Mouse (Mus musculus) embryonic facial prominence, embryonic 10.5 days (tissue): ENCODE data around the gene Efna4. TPM values are rescaled to one million over a fixed set of nuclear protein-coding genes. Genes with fewer than 3 reads are reported as not detected.
A peak's percentile ranks its signal among the peaks of the same experiment; 100 is the strongest.

Experiments used
- DNase-seq: peaks from one replicate; pipeline ENCODE4 v3.0.0-alpha.2; 2017; ENCODE audit warnings: low spot score
- H3K27ac ChIP-seq: fragments of 300-500 bp; sonication (generic); replicated peaks from 2 replicates; pipeline ENCODE4 v1.5.1; 2016; ENCODE audit warnings: mild to moderate bottlenecking
- H3K27me3 ChIP-seq: fragments of 300-500 bp; sonication (generic); replicated peaks from 2 replicates; pipeline ENCODE4 v1.6.1; 2016; ENCODE audit warnings: low read depth, mild to moderate bottlenecking; ENCODE audit not compliant: poor library complexity, severe bottlenecking
- H3K36me3 ChIP-seq: fragments of 300-500 bp; sonication (generic); replicated peaks from 2 replicates; pipeline ENCODE4 v1.6.1; 2016; ENCODE audit warnings: mild to moderate bottlenecking, moderate library complexity
- H3K4me1 ChIP-seq: fragments of 300-500 bp; sonication (generic); 2 replicates; pipeline ENCODE4 v1.6.1; 2016
- H3K4me3 ChIP-seq: fragments of 300-500 bp; sonication (generic); 2 replicates; pipeline ENCODE4 v1.5.1; 2016; ENCODE audit warnings: mild to moderate bottlenecking, moderate library complexity
- H3K9me3 ChIP-seq: fragments of 300-500 bp; sonication (generic); 2 replicates; pipeline ENCODE4 v1.6.1; 2016; ENCODE audit warnings: mild to moderate bottlenecking
- WGBS: fragments of 180-500 bp; shearing (Covaris S2); methylation state at CpG from one replicate; pipeline ENCODE4 v1.1.7; 2016; 5-methylcytosine and 5-hydroxymethylcytosine counted together
- polyA plus RNA-seq: library from polyadenylated mRNA; unstranded; fragments of >200 nt; fragmentation: Nextera tagmentation; extraction: Ambion mirVana; gene quantifications from 2 replicates; pipeline ENCODE4 v1.2.1, GENCODE M21; 2016

The Efna4 gene
- polyA plus RNA-seq, 1 experiment from 2014 or later = 40.8 TPM

DNA sequence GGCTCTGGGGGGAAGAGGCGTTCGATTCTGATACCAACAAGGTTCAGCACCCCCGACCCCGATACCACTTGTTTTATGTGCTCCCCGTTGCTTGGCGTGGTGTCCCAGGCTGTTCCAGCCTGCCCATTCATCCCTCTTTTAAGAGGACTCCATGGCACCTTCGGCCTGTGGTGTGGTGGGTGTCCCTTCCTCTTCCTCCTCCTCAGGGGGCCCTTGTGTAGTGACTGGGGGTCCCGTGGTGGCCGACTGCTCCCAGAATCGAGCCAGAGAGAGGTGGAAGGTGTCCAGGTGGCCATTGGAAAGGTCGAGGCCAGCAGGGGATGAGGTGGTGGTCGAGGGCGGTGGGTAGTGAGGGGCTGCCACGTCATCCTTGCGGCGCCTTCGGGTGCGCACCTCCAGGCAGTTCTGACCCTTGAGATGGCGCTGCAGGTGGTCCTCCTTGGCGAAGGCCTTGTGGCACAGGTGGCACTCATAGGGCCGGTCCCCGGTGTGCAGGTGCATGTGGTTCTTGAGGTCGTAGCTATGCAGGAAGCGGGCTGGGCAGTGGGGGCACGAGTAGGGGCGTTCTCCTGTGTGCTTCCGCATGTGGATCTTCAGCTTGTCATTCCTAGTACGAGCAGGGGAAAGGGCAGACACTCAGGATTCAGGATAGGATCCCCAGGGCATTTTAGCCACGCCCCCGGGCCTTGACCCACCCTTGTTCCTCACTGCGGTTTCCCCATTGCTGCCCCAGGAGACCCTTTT is 41.7 kb upstream of the Efna4 start:
- H3K27ac ChIP-seq = no peak overlapping the region
- WGBS = 87% methylated on average over 31 of the region's 31 CpGs

DNA sequence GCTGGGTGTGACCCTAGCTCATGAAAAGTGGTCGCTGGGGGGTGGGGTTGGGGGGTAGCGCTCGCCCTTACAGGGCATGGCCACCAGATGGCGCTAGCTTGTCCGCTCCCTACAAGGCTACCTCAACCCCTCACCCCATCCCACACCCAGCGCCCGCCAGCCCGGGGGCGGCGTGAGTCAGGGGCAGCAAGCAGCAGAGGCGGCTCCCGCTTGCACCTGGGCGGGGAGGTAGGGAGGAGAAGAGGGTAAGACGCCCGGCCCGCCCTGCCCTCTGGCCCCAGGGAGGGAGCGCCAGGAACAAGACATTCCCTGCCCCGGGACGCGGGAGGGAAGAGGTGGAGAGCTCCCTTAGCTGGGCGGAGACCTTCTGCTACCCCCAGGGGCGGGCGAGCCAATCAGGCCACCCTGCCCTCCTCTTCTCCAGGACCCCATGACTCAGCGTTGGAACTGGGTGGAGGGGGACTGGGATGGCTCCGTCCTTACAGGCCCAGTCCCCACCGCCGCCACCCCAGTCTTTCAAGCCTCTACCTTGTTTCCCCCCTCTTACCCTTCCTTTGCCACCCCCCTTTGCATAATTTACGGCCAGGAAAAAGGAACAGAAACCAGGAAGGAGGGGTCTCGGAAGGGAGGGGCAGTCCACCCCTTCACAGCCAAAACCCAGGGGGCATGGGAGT is 40.7 kb upstream of the Efna4 start:
- peak; percentile 91 for DNase-seq
- Histone ChIP-seq H3K27ac (peak overlapping the region; percentile 92), H3K9me3 (no peaks in the 10 kb centered on the region), H3K4me1 (peaks cover 26% of the 10 kb centered on the region), H3K27me3 (0 out of 2 replicates have a peak, but pooled peaks cover 3% of the 10 kb centered on the region), H3K36me3 (peaks cover 18% of the 10 kb centered on the region), H3K4me3 (peak overlapping the region; percentile 74)
- under 1% methylated on average over 29 of the region's 29 CpGs for WGBS

More for the DNA sequence above, 41.7 kb upstream of the Efna4 start:
- Histone ChIP-seq H3K36me3 (peaks cover 18% of the 10 kb centered on the region), H3K27me3 (0 out of 2 replicates have a peak, but pooled peaks cover 4% of the 10 kb centered on the region), H3K4me3 (peak overlapping the region; percentile 74; the same call in 1 of the 2 replicates), H3K4me1 (peaks cover 28% of the 10 kb centered on the region), H3K9me3 (no peaks in the 10 kb centered on the region)
- DNase-seq = no peak

DNA sequence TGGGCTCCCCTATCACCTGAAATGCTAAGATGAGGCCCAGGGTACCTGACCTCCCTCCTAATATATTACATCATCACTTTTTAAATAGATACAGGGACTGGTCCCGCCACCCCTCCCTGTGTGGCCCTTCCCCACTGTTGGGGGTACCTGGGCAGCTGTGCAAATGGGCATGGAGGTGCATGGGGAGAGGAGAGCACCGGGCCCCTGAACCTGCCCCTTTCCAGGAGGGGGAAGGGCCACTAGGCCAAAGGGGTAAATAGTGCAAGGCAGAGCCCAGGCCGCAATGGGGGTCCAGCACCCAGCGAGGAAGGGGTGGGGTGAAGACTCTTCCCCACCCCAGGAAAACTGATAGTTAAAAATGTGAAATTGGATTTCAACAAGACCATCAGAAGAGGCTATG is 40.0 kb upstream of the Efna4 start:
- H3K4me3 ChIP-seq = peak overlapping the region; percentile 74
- peaks cover 31% of the 10 kb centered on the region for H3K4me1 ChIP-seq
- peaks cover 18% of the 10 kb centered on the region for H3K36me3 ChIP-seq
- no peaks in the 10 kb centered on the region for H3K9me3 ChIP-seq
- peak overlapping the region; percentile 92 for H3K27ac ChIP-seq
- 65% methylated on average over 4 of the region's 4 CpGs for WGBS
- H3K27me3 ChIP-seq = 0 out of 2 replicates have a peak, but pooled peaks cover 3% of the 10 kb centered on the region
- no peak for DNase-seq

DNA sequence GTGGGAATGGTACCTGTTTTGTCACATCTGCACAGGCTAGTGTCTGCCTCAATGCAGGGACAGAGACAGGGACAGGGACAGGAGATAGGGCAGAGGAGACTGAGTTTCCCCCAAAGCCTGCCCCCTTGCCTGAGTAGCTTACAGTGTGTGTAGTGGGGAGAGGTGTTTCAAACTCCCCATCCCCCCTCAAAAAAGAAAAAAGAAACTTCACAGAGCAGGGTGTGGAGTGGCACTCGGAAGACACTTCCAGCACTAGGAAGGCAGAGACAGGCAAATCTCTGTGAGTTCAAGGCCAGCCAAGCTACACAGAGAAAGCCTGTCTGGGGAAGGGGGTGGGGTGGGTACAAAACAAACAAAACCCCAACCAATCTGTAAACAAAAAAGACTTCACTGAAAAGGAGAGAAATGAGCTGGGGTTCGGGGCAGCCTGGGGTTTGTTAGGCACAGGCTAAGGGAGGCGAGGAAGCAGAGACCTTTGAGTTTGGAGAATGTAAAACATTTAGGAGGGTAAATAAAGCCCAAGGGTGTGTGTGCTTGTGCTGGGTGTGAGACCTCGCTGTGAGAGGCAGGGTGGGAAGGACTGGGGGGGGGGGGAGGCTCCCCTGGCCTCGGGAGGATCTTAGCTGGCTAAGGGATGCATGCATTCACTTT is 35.9 kb upstream of the Efna4 start:
- peaks cover 21% of the 10 kb centered on the region for H3K4me1 ChIP-seq
- DNase-seq = no peak
- H3K36me3 ChIP-seq = no peaks in the 10 kb centered on the region
- 46% methylated on average over 5 of the region's 5 CpGs for WGBS
- no peaks in the 10 kb centered on the region for H3K27me3 ChIP-seq
- no peaks in the 10 kb centered on the region for H3K9me3 ChIP-seq
- no peak overlapping the region for H3K27ac ChIP-seq
- no peak overlapping the region for H3K4me3 ChIP-seq

DNA sequence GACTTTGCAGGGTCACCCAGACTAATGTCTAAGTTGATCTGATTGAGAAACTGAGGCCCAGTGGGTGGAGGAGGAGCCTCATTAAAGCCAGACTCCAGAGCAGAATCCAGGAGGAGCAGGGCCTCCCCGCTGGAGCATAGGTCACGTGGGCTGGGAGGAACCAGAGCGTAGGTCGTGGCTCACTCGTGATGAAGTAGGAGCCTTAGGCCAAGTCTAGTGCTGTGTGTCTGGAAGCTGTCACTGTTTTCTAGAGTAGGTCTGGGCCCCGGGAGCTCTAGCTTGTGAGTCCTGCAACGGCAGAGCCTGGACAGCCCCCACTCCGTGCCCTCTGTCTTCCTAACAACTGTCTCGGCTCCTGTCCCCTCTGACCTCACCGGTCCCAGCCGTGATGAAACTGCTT is 29.5 kb upstream of the Efna4 start:
- Histone ChIP-seq H3K36me3 (no peaks in the 10 kb centered on the region), H3K27me3 (0 out of 2 replicates have a peak, but pooled peaks cover 17% of the 10 kb centered on the region), H3K9me3 (no peaks in the 10 kb centered on the region), H3K27ac (no peak overlapping the region), H3K4me1 (peaks cover 16% of the 10 kb centered on the region), H3K4me3 (no peak overlapping the region)
- WGBS = 63% methylated on average over 11 of the region's 11 CpGs
- no peak for DNase-seq

DNA sequence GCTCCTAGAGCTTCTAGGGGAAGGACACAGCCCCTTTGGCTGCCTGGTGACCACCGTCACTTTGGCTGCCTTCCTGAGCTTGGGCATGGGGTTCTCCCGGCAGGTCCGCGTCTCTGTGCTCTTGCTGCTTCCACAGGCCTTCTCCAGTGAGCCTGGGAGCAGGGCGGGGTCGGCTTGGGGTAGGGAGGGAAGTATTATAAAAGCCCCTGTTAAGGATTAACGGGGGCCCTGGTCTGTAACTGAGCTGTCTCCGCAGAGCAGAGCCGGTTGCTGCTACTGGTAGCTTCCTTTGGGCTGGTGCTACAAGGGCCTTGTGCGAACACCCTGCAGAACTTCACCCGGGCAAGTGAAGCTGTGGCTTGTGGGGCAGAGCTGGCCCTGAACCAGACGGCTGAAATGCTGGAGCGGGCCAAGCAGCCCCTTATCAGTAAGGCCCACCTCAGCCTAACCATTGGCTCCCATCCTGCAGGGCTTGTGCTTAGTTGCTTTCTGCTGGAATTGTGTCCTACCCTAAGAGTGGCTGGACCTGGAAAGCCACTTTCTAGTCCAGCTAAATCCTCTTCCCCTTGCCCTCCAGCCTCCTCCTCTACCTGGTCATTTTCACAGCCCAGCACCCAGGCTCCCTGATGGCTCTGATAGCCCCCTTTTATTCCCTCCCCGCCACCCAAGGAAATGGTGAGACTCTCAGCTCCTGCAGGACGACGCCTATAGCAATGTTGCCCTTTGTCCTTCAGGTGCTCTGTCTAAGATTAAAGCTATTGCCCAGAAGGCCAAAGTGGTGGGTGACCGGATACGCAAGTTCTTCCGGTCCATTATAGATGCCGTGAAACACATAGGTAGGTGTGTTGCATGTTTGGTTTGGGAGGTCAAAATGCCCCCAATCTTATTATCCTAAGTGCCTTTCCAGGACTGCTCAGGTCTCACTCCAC is 27.9 kb upstream of the Efna4 start:
- WGBS = 79% methylated on average over 20 of the region's 20 CpGs
- no peaks in the 10 kb centered on the region for H3K36me3 ChIP-seq
- peaks cover 16% of the 10 kb centered on the region for H3K4me1 ChIP-seq
- 0 out of 2 replicates have a peak, but pooled peaks cover 17% of the 10 kb centered on the region for H3K27me3 ChIP-seq
- H3K9me3 ChIP-seq = no peaks in the 10 kb centered on the region
- no peak overlapping the region for H3K4me3 ChIP-seq
- DNase-seq = no peak
- no peak overlapping the region for H3K27ac ChIP-seq

DNA sequence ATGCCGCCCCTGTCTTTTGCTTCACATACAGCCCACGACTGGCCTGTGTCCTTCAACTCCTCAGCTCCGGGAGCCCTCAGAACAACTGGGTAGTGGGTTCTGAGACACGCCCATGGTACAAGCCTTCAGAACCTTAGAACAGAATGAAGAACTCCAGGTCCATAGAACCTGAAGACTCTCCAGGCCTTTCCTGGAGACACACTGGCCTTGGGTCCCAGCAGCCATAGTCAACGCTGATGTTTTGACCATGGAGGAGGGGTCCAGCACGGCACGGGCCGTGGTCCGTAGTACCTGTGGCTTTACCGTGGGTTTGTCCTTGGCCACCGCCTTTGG is 27.3 kb upstream of the Efna4 start, which contains the start of gene Dcst1:
Gene Dcst1 (minus strand): TSS at position 101 of the 333 bp plus-strand sequence.
- Histone ChIP-seq H3K27me3 (0 out of 2 replicates have a peak, but pooled peaks cover 17% of the 10 kb centered on the region), H3K27ac (no peak within 1 kb of the TSS), H3K9me3 (no peaks in the 10 kb centered on the region), H3K4me1 (peaks cover 16% of the 10 kb centered on the region), H3K36me3 (no peaks in the 10 kb centered on the region), H3K4me3 (0 out of 2 replicates have a peak within 1 kb of the TSS, but pooled peaks have one; percentile 2)
- DNase-seq = no peak
- WGBS = 88% methylated on average over 11 of the region's 11 CpGs

DNA sequence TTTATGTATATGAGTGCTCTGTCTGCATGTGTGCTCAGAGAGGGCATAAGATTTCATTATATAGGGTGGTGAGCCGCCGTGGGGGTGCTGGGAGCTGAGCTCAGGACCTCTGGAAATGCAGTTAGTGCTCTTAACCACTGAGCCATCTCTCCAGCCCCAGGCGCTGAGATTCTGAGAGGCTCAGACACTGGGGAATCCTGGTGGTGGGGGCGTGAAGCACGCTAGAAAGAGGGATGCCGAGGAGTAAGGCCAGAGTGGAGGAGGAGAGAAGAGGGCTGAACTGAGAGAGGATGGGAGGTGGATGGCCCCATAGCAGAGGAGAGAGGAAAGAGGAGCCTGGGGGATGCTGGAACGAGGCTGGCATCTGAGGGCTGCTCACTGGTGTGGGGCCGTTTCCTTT is 26.8 kb upstream of the Efna4 start:
- H3K4me3 ChIP-seq = no peak overlapping the region
- no peaks in the 10 kb centered on the region for H3K36me3 ChIP-seq
- peaks cover 16% of the 10 kb centered on the region for H3K4me1 ChIP-seq
- 60% methylated on average over 8 of the region's 8 CpGs for WGBS
- H3K27me3 ChIP-seq = 0 out of 2 replicates have a peak, but pooled peaks cover 17% of the 10 kb centered on the region
- no peaks in the 10 kb centered on the region for H3K9me3 ChIP-seq
- DNase-seq = no peak
- H3K27ac ChIP-seq = no peak overlapping the region

DNA sequence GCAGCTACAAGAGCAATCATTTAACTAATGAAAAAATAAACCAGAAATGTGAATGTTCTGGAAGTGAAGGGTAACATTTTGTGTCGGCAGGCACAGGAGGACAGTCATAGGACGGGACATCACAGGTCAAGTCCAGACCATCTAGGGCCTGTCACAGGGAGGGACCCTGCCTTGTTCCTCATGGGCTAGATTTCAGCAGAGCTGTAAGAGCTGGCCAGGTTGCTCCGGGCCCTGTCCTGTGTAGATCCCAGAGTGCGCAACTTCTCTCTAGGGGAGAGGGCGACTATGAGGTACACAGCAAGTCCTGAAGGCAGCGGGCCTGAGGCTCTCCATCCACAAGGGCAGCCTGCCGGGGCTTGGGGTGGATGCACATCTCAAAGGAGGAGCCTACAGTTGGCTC is 23.8 kb upstream of the Efna4 start, which contains the start of gene Dcst2:
Gene Dcst2 (plus strand): TSS at position 301 of the 400 bp plus-strand sequence.
- H3K27ac ChIP-seq = no peak within 1 kb of the TSS
- H3K36me3 ChIP-seq = no peaks in the 10 kb centered on the region
- DNase-seq = no peak
- 0 out of 2 replicates have a peak, but pooled peaks cover 15% of the 10 kb centered on the region for H3K27me3 ChIP-seq
- 86% methylated on average over 7 of the region's 7 CpGs for WGBS
- peaks cover 5% of the 10 kb centered on the region; the same call in 1 of the 2 replicates for H3K4me1 ChIP-seq
- no peaks in the 10 kb centered on the region for H3K9me3 ChIP-seq
- H3K4me3 ChIP-seq = no peak within 1 kb of the TSS

DNA sequence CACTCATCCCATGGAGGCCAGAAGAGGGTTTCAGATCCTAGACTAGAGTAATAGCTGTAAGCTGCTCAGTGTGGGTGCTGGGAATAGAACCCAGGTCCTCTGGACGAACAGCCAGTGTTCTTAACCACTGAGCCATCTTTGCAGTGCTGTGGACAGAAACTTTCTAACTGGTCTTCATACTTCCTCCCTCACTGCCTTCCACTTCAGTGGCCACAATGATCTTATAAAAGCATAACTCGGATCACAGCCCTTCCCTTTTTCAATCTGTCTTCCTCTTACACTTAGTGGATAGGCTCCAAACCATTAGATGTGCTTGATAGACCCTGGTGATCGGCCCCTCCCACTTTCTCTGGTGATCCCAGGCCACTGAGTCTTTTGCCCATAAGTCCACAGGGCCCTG is 22.4 kb upstream of the Efna4 start:
- no peak for DNase-seq
- Histone ChIP-seq H3K9me3 (no peaks in the 10 kb centered on the region), H3K4me1 (peaks cover 2% of the 10 kb centered on the region; the same call in 1 of the 2 replicates), H3K4me3 (no peak overlapping the region), H3K36me3 (no peaks in the 10 kb centered on the region), H3K27me3 (peaks cover 14% of the 10 kb centered on the region; the same call in 1 of the 2 replicates), H3K27ac (no peak overlapping the region)
- 78% methylated on average over 3 of the region's 3 CpGs for whole genome bisulfite sequencing

DNA sequence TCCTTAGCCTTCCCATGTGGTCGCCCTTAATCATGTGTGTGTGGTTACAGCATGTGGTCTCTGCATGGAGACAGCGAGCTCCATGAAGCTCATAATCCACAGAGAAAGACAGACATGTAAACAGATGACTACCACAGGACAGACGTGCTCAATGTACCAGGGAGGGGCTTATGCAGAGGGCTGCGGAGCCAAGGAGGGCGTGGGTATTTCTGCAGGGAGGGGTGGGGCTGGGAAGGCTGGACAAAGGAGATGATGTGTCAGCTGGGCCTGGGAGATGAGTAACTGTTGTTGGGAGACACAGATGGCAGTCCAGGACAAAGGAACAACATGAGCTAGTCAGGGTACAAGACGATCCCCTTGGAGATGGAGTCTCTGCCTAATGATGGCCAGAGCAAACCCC is 21.8 kb upstream of the Efna4 start:
- WGBS = 76% methylated on average over 6 of the region's 6 CpGs
- H3K4me3 ChIP-seq = no peak overlapping the region
- no peak overlapping the region for H3K27ac ChIP-seq
- H3K9me3 ChIP-seq = no peaks in the 10 kb centered on the region
- peaks cover 13% of the 10 kb centered on the region; the same call in 1 of the 2 replicates for H3K27me3 ChIP-seq
- H3K36me3 ChIP-seq = no peaks in the 10 kb centered on the region
- no peak for DNase-seq
- peaks cover 6% of the 10 kb centered on the region for H3K4me1 ChIP-seq
